Mouse (Mus musculus) monocyte, adult 2 months (primary cell): ENCODE data around the gene Polr3f.

ENCODE experiments used
- DNase-seq, 2 experiments: peaks; one replicate each; pipeline ENCODE4 v3.0.0; 2022; ENCODE audit warnings: low spot score in 2 of 2, low read depth in 1 of 2

Polr3f gene

DNA sequence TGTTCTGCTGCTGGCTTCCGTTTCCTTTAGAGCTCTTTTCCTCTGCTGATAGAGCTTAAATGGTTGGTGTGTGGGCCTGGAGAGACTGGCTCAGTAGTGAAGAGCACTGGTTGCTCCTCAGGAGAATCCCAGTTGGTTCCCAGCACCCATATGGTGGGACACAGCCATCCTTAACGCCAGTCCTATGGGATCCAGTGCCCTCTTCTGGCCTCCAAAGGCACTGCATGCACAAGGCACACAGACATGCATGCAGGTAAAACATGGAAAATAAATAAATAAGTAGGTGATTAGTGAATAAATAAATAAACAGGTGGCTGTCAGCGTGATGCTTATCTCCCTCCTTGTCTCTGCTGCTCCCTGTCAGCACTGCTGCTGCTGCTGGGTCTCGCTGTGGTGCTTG, 61.2 kb downstream of the Polr3f start:
- no peak for DNase-seq
